In the genomic region with DNA sequence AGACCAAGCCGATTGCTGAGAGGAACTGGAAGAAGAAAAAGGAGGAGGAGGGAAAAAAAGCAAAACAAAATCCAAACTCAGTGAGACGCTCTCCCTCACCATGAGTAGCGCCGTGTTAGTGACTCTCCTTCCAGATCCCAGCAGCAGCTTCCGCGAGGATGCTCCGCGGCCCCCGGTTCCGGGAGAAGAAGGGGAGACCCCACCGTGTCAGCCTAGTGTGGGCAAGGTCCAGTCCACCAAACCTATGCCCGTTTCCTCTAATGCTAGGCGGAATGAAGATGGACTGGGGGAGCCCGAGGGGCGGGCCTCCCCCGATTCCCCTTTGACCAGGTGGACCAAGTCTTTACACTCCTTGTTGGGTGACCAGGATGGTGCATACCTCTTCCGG, we compare ENCODE assay signal across 11 mouse cellular contexts. TPM values are rescaled to one million over a fixed set of nuclear protein-coding genes. Genes with fewer than 3 reads are reported as not detected.
DNase-seq lines count a peak whose midpoint lies in the region; ATAC-seq and TF ChIP-seq lines count a peak whose summit lies in the region.
"Had no signal": no experiment of that assay in that cellular context is flagged by ENCODE, and none has a peak within 500 bp of the region (broad histone marks: within the 10 kb centered on the region; RNA-seq: fewer than 3 reads in every experiment).

No protein-coding gene starts in this region.

- ATAC-seq in forebrain, embryonic 11.5 days (replicated peaks; ENCODE audit: low FRiP score), result no peak
- ATAC-seq in neural tube, embryonic 13.5 days (ENCODE audit: low read depth), result no peak
- ATAC-seq: inflammation-experienced regulatory T-cells, adult 6 months; Patski had no signal

- H3K27me3 ChIP-seq in forebrain, embryonic 11.5 days (ENCODE audit: control insufficient read depth, insufficient read depth, low read length), result no peaks in the 10 kb centered on the region
- no peaks in the 10 kb centered on the region for H3K27me3 ChIP-seq in limb, embryonic 10.5 days (ENCODE audit: low read depth, poor library complexity, severe bottlenecking)
- no peaks in the 10 kb centered on the region for H3K27me3 ChIP-seq in neural tube, embryonic 13.5 days
- H3K27me3 ChIP-seq in thymus, adult 2 months (ENCODE audit: control insufficient read depth, insufficient read depth, low read length), result no peaks in the 10 kb centered on the region; the same call in 1 of the 2 replicates
- H3K27me3 ChIP-seq: Patski had no signal

- H3K36me3 ChIP-seq in forebrain, embryonic 11.5 days (ENCODE audit: control insufficient read depth, insufficient read depth, low read length), result no peaks in the 10 kb centered on the region
- H3K36me3 ChIP-seq in limb, embryonic 10.5 days, result peaks cover 36% of the 10 kb centered on the region
- no peaks in the 10 kb centered on the region for H3K36me3 ChIP-seq in neural tube, embryonic 13.5 days
- H3K36me3 ChIP-seq in thymus, adult 2 months (ENCODE audit: control insufficient read depth, insufficient read depth, low read length), result no peaks in the 10 kb centered on the region

- no peak for DNase-seq in layer of hippocampus, adult 2 months (ENCODE audit: low spot score in 2 of 2)
- DNase-seq in layer of hippocampus, postnatal 36 days, result no peak
- no peak for DNase-seq in forebrain, embryonic 11.5 days (ENCODE audit: low spot score)
- DNase-seq in limb, embryonic 10.5 days (ENCODE audit: low spot score), result peak; percentile 65
- no peak for DNase-seq in Muller cell, postnatal 12 days (ENCODE audit: inconsistent ontology term)
- no peak for DNase-seq in adrenal gland, postnatal 14 days
- DNase-seq in thymus, adult 2 months, result no peak
- DNase-seq: cerebellum, adult 9-10 months had no signal

- H3K9ac ChIP-seq in forebrain, embryonic 11.5 days (ENCODE audit: low read length), result peak overlapping the region; percentile 95
- H3K9ac ChIP-seq in neural tube, embryonic 13.5 days, result peak overlapping the region; percentile 93

- H3K27ac ChIP-seq in layer of hippocampus, adult 2 months, result peak overlapping the region; percentile 100; the same call in 1 of the 2 replicates
- peak overlapping the region; percentile 100 for H3K27ac ChIP-seq in forebrain, embryonic 11.5 days (ENCODE audit: low read depth, low read length)
- peak overlapping the region; percentile 98 for H3K27ac ChIP-seq in limb, embryonic 10.5 days
- H3K27ac ChIP-seq in neural tube, embryonic 13.5 days (replicated peaks), result peak overlapping the region; percentile 35; the same call in 1 of the 2 replicates
- H3K27ac ChIP-seq in thymus, adult 2 months (ENCODE audit: control insufficient read depth, insufficient read depth, low read length), result no peak overlapping the region

- no peaks in the 10 kb centered on the region for H3K9me3 ChIP-seq in forebrain, embryonic 11.5 days (ENCODE audit: control insufficient read depth, low read length)
- no peaks in the 10 kb centered on the region for H3K9me3 ChIP-seq in limb, embryonic 10.5 days (replicated peaks)
- no peaks in the 10 kb centered on the region for H3K9me3 ChIP-seq in neural tube, embryonic 13.5 days

- peak overlapping the region; percentile 80 for H3K4me2 ChIP-seq in forebrain, embryonic 11.5 days (ENCODE audit: low read depth, low read length, severe bottlenecking)
- peak overlapping the region; percentile 91 for H3K4me2 ChIP-seq in neural tube, embryonic 13.5 days

- no peak for TF ChIP-seq CTCF in layer of hippocampus, adult 2 months (conservative IDR thresholded peaks at IDR 0.05)
- TF ChIP-seq CTCF in thymus, adult 2 months (IDR thresholded peaks at IDR 0.05; ENCODE audit: borderline replicate concordance, control insufficient read depth, extremely low read depth, insufficient read depth, low read length, poor library complexity), result no peak

- H3K4me1 ChIP-seq in forebrain, embryonic 11.5 days (replicated peaks; ENCODE audit: control insufficient read depth, insufficient read depth, low read length), result peaks cover 35% of the 10 kb centered on the region
- peaks cover 81% of the 10 kb centered on the region for H3K4me1 ChIP-seq in limb, embryonic 10.5 days
- peaks cover 69% of the 10 kb centered on the region for H3K4me1 ChIP-seq in neural tube, embryonic 13.5 days (replicated peaks)
- peaks cover 36% of the 10 kb centered on the region for H3K4me1 ChIP-seq in thymus, adult 2 months (replicated peaks; ENCODE audit: control insufficient read depth, insufficient read depth, low read length)

- no peak for TF ChIP-seq POLR2A in thymus, adult 2 months (IDR thresholded peaks at IDR 0.05; ENCODE audit: control insufficient read depth, extremely low read depth, insufficient read depth, low read length, poor library complexity)

- under 1% methylated on average over 17 of the region's 17 CpGs for WGBS in forebrain, embryonic 11.5 days
- WGBS in limb, embryonic 10.5 days, result under 1% methylated on average over 17 of the region's 17 CpGs
- WGBS in neural tube, embryonic 13.5 days, result under 1% methylated on average over 17 of the region's 17 CpGs
- 36% methylated on average over 17 of the region's 17 CpGs for WGBS in thymus, adult 2 months

- H3K4me3 ChIP-seq in layer of hippocampus, adult 2 months, result peak overlapping the region; percentile 70
- peak overlapping the region; percentile 93 for H3K4me3 ChIP-seq in forebrain, embryonic 11.5 days (ENCODE audit: low read depth, low read length)
- peak overlapping the region; percentile 95 for H3K4me3 ChIP-seq in limb, embryonic 10.5 days
- H3K4me3 ChIP-seq in neural tube, embryonic 13.5 days, result peak overlapping the region; percentile 92
- H3K4me3 ChIP-seq in thymus, adult 2 months (ENCODE audit: control insufficient read depth, insufficient read depth, low read length), result no peak overlapping the region

RNA-seq across cellular contexts. Expression of a gene that starts 3.0 kb away (rescaled TPM):
- total RNA-seq in layer of hippocampus, adult 2 months (2021), result 10 to 100 TPM; 31.1 to 32.7 TPM
- 10 to 100 TPM; 26.8 to 29.1 TPM for total RNA-seq in layer of hippocampus, postnatal 36 days (2021)
- polyA plus RNA-seq in forebrain, embryonic 11.5 days (2014; fragmentation: Nextera tagmentation; extraction: Ambion mirVana), result 20.9 and 23.9 TPM in 2 replicates
- 13.1 and 13.4 TPM in 2 replicates for polyA plus RNA-seq in limb, embryonic 10.5 days (2016; fragmentation: Nextera tagmentation; extraction: Ambion mirVana)
- 8.8 and 10.6 TPM in 2 replicates for polyA plus RNA-seq in neural tube, embryonic 13.5 days (2015; fragmentation: Nextera tagmentation; extraction: Ambion mirVana)
- 31.7 and 43.0 TPM in 2 replicates for total RNA-seq in adrenal gland, postnatal 14 days (2021)
- 16.5 and 17.0 TPM in 2 replicates for polyA plus RNA-seq in thymus, adult 2 months (2012; rRNA removed)
